Mouse (Mus musculus) forebrain, postnatal 0 days (tissue): ENCODE data around the gene Sult6b2. TPM values are rescaled to one million over a fixed set of nuclear protein-coding genes. Genes with fewer than 3 reads are reported as not detected.

Source experiments
- ATAC-seq: fragments of 200-750 bp; cut with Nextera tagmentation; 2 replicates; pipeline ENCODE4 v1.8.0; 2017; ENCODE audit warnings: mild to moderate bottlenecking, moderate library complexity
- DNase-seq: peaks from one replicate; pipeline ENCODE4 v3.0.0-alpha.2; 2015
- H3K27ac ChIP-seq: fragments of 300-500 bp; sonication (generic); 2 replicates; pipeline ENCODE4 v1.5.1; 2014; ENCODE audit warnings: low read depth, mild to moderate bottlenecking, antibody characterized with exemption, low read length, moderate library complexity, mixed read lengths
- H3K27me3 ChIP-seq: fragments of 300-500 bp; sonication (generic); 2 replicates; pipeline ENCODE4 v1.6.1; 2014; ENCODE audit warnings: mild to moderate bottlenecking, low read length, mixed read lengths; ENCODE audit not compliant: insufficient read depth
- H3K36me3 ChIP-seq: fragments of 300-500 bp; sonication (generic); 2 replicates; pipeline ENCODE4 v1.6.1; 2014; ENCODE audit warnings: mild to moderate bottlenecking, moderate library complexity; ENCODE audit not compliant: insufficient read depth
- H3K4me1 ChIP-seq: fragments of 300-500 bp; sonication (generic); 2 replicates; pipeline ENCODE4 v1.6.1; 2014; ENCODE audit warnings: antibody characterized with exemption; ENCODE audit not compliant: insufficient read depth
- H3K4me2 ChIP-seq: fragments of 300-500 bp; sonication (generic); 2 replicates; pipeline ENCODE4 v1.6.1; 2014; ENCODE audit warnings: low read depth, mild to moderate bottlenecking, moderate library complexity
- H3K4me3 ChIP-seq: fragments of 300-500 bp; sonication (generic); 2 replicates; pipeline ENCODE4 v1.5.1; 2014; ENCODE audit warnings: low read depth, low read length, mixed read lengths
- H3K9ac ChIP-seq: fragments of 300-500 bp; sonication (generic); 2 replicates; pipeline ENCODE4 v1.6.1; 2014; ENCODE audit warnings: mild to moderate bottlenecking
- H3K9me3 ChIP-seq: fragments of 300-500 bp; sonication (generic); 2 replicates; pipeline ENCODE4 v1.6.1; 2016; ENCODE audit warnings: low read length
- CTCF ChIP-seq: sonication (generic); IDR thresholded peaks from 2 replicates; pipeline ENCODE4 v1.5.1; 2016; ENCODE audit warnings: antibody characterized with exemption, control low read depth, low read depth
- WGBS: fragments of 180-500 bp; shearing (Covaris S2); extraction: QIAGEN DNeasy Blood & Tissue Kit; methylation state at CpG from one replicate; pipeline ENCODE4 v1.1.7; 2014; 5-methylcytosine and 5-hydroxymethylcytosine counted together
- polyA plus RNA-seq: library from polyadenylated mRNA; unstranded; fragments of >200 nt; fragmentation: Nextera tagmentation; extraction: Ambion mirVana; gene quantifications from 2 replicates; pipeline ENCODE4 v1.2.1, GENCODE M21; 2015
- total RNA-seq: library from RNA; depleted of rRNA; stranded (reverse); fragments of >200 nt; gene quantifications from 2 replicates; pipeline ENCODE4 v1.2.3, GENCODE M21; 2014

Gene Sult6b2
- total and polyA plus RNA-seq, 2 experiments from 2014 or later: 0.05 to 0.12 TPM

GRCm38 (mm10) chr6:142825449-142825848 is 21.1 kb upstream of the Sult6b2 start:
- Histone ChIP-seq H3K27ac (no peak overlapping the region), H3K4me3 (no peak overlapping the region), H3K36me3 (0 out of 2 replicates have a peak, but pooled peaks cover 8% of the 10 kb centered on the region), H3K9ac (no peak overlapping the region), H3K4me1 (no peaks in the 10 kb centered on the region), H3K4me2 (no peak overlapping the region), H3K9me3 (no peaks in the 10 kb centered on the region), H3K27me3 (no peaks in the 10 kb centered on the region)
- DNase-seq (no peak), ATAC-seq (no peak)
- no peak for TF ChIP-seq CTCF
- WGBS: 71% methylated on average over 5 of the region's 5 CpGs

DNA sequence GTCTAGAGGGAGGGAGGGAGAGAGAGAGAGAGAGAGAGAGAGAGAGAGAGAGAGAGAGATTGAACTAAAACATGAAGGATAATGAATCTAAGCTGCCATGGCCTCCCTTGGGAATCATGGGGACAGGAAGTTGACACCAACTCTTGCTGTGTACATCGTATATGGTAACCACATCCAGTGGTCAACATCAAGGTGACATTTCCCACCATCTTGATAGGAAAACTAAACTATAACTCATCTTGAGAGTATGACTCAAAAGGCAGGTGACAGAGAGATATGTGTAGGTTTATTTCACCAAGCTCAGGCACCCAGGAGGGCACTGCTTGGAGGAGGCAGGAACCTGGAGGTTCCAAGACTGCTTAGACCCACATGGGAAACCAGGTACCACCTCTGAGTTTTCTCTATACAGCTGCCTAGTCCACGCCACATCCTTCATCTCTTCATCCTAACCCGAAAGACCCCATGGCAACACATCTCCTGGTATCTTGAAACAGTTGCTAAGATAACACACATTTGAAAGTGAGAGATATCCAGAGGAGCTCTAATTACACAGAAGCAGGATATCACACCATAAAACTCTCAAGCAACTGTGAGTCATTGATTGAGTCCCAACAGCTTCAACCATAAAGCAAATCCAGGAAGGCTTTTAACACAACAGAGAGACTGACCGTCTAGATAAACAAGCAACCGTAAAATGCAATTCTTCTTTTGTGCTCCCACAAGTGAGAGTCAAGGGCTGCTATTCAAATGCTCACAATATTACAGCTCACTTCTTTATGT is 18.9 kb upstream of the Sult6b2 start:
- Histone ChIP-seq H3K9me3 (no peaks in the 10 kb centered on the region), H3K9ac (no peak overlapping the region), H3K4me1 (no peaks in the 10 kb centered on the region), H3K27ac (no peak overlapping the region), H3K27me3 (no peaks in the 10 kb centered on the region), H3K36me3 (no peaks in the 10 kb centered on the region), H3K4me2 (no peak overlapping the region), H3K4me3 (no peak overlapping the region)
- TF ChIP-seq CTCF: no peak
- WGBS: 83% methylated on average over 5 of the region's 5 CpGs
- no peak for ATAC-seq
- DNase-seq: no peak

DNA sequence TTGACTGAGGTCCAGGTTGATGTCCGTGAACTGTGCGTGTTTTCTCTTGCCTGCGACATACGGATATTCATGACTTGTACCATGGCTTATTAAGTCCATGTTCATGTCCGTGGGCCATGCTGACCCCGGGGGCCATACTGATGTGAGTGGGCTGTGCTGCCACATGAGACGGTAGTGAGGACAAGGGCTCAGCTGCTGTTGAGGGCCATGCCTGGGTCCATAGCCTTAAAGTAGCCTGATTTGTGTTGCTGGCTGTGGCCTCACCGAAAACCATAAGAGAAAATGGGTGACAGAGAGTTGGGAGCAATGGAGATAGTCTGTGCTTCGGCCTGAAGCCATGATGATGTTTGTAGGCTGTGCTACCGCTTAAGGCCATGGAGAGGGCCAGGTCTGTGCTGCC is 14.0 kb upstream of the Sult6b2 start:
- WGBS: 97% methylated on average over 10 of the region's 10 CpGs
- no peak for TF ChIP-seq CTCF

DNA sequence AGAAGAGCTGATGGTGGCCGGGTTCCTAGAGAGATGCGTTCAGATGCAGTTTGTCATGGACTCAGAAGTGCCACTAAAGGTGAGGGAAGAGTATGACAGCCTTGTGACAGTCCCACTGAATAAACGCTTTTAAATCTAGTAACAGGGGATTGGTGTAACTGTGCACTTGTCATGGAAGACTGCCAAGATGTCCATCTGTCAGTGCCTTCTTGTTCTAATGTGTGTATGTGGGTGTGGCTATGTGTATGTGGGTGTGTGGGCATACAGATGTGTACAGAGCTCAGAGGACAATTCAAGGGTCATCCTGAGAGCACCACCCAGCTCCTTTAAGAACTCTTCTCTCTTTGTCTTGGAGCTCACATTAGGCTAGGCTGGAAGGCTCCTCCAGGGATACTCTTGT is 11.2 kb upstream of the Sult6b2 start:
- Histone ChIP-seq H3K4me2 (no peak overlapping the region), H3K27me3 (no peaks in the 10 kb centered on the region), H3K9ac (no peak overlapping the region), H3K9me3 (no peaks in the 10 kb centered on the region), H3K4me3 (no peak overlapping the region), H3K4me1 (no peaks in the 10 kb centered on the region), H3K36me3 (no peaks in the 10 kb centered on the region), H3K27ac (no peak overlapping the region)
- WGBS: 45% methylated on average over 3 of the region's 3 CpGs
- TF ChIP-seq CTCF: no peak
- ATAC-seq (peak; percentile 40; the same call in 1 of the 2 replicates), DNase-seq (no peak)

More for the DNA sequence above, 14.0 kb upstream of the Sult6b2 start:
- Histone ChIP-seq H3K36me3 (no peaks in the 10 kb centered on the region), H3K27me3 (no peaks in the 10 kb centered on the region), H3K9ac (no peak overlapping the region), H3K27ac (no peak overlapping the region), H3K4me1 (no peaks in the 10 kb centered on the region), H3K4me3 (no peak overlapping the region), H3K9me3 (no peaks in the 10 kb centered on the region), H3K4me2 (no peak overlapping the region)
- no peak for DNase-seq
- no peak for ATAC-seq

GRCm38 (mm10) chr6:142814495-142814921 is 10.2 kb upstream of the Sult6b2 start:
- H3K27ac ChIP-seq: no peak overlapping the region
- DNase-seq (peak; percentile 94), ATAC-seq (peak; percentile 83)
- H3K4me2 ChIP-seq: peak overlapping the region; percentile 46
- 0 out of 2 replicates have a peak overlapping the region, but pooled peaks have one; percentile 23 for H3K9ac ChIP-seq
- no peaks in the 10 kb centered on the region for H3K27me3 ChIP-seq
- H3K36me3 ChIP-seq: no peaks in the 10 kb centered on the region
- 3% methylated on average over 15 of the region's 15 CpGs for WGBS
- H3K4me3 ChIP-seq: peak overlapping the region; percentile 29
- H3K4me1 ChIP-seq: no peaks in the 10 kb centered on the region
- no peaks in the 10 kb centered on the region for H3K9me3 ChIP-seq
- TF ChIP-seq CTCF: peak; percentile 91

- 48% methylated on average over 10 of the region's 10 CpGs for WGBS
- Histone ChIP-seq H3K4me3 (peak overlapping the region; percentile 29), H3K9me3 (no peaks in the 10 kb centered on the region), H3K9ac (no peak overlapping the region), H3K36me3 (no peaks in the 10 kb centered on the region), H3K27ac (no peak overlapping the region), H3K4me1 (no peaks in the 10 kb centered on the region), H3K27me3 (no peaks in the 10 kb centered on the region), H3K4me2 (peak overlapping the region; percentile 46)
- no peak for TF ChIP-seq CTCF
- ATAC-seq: no peak
- no peak for DNase-seq
These were observed 9.7 kb upstream of the Sult6b2 start for GRCm38 (mm10) chr6:142814011-142814410.

GRCm38 (mm10) chr6:142812969-142813368 is 8.7 kb upstream of the Sult6b2 start:
- no peak overlapping the region for H3K27ac ChIP-seq
- no peaks in the 10 kb centered on the region for H3K4me1 ChIP-seq
- no peak overlapping the region for H3K4me3 ChIP-seq
- no peak for TF ChIP-seq CTCF
- WGBS: 47% methylated on average over 5 of the region's 5 CpGs
- H3K36me3 ChIP-seq: no peaks in the 10 kb centered on the region
- H3K9me3 ChIP-seq: no peaks in the 10 kb centered on the region
- ATAC-seq: no peak
- no peak for DNase-seq
- H3K9ac ChIP-seq: no peak overlapping the region
- no peaks in the 10 kb centered on the region for H3K27me3 ChIP-seq
- no peak overlapping the region for H3K4me2 ChIP-seq
